Mouse (Mus musculus): ENCODE measurements around the gene D5Ertd579e.
A peak's percentile ranks its signal among the peaks of the same experiment; 100 is the strongest.

Gene D5Ertd579e

GRCm38 (mm10) chr5:36603031-36603430 is 92.8 kb downstream of the D5Ertd579e start:
- DNase-seq (ENCODE audit: low spot score), result peak; percentile 50

GRCm38 (mm10) chr5:36602028-36602427 is 93.8 kb downstream of the D5Ertd579e start:
- no peak for DNase-seq (ENCODE audit: low spot score)

GRCm38 (mm10) chr5:36601492-36601891 is 94.3 kb downstream of the D5Ertd579e start:
- DNase-seq (ENCODE audit: low spot score), result no peak

- no peak for DNase-seq (ENCODE audit: low spot score)
These were observed 96.9 kb downstream of the D5Ertd579e start for GRCm38 (mm10) chr5:36598883-36599282.

- peak; percentile 71 for DNase-seq (ENCODE audit: low spot score)
These were observed 98.2 kb downstream of the D5Ertd579e start for GRCm38 (mm10) chr5:36597653-36598052.

GRCm38 (mm10) chr5:36596225-36596624 is 99.6 kb downstream of the D5Ertd579e start:
- DNase-seq (ENCODE audit: low spot score), result no peak

- no peak for DNase-seq (ENCODE audit: low spot score)
These were observed 100.7 kb downstream of the D5Ertd579e start for GRCm38 (mm10) chr5:36595115-36595514.

GRCm38 (mm10) chr5:36594344-36594743 is 101.5 kb downstream of the D5Ertd579e start:
- no peak for DNase-seq (ENCODE audit: low spot score)

- no peak for DNase-seq (ENCODE audit: low spot score)
These were observed 102.6 kb downstream of the D5Ertd579e start, which contains the start of gene Tbc1d14 for GRCm38 (mm10) chr5:36593176-36593575. TSS of gene Tbc1d14 (minus strand) at chr5:36593276.

- no peak for DNase-seq (ENCODE audit: low spot score)
These were observed 105.3 kb downstream of the D5Ertd579e start for GRCm38 (mm10) chr5:36590499-36590920.

GRCm38 (mm10) chr5:36584299-36584698 is 111.5 kb downstream of the D5Ertd579e start:
- no peak for DNase-seq (ENCODE audit: low spot score)

- peak; percentile 99 for DNase-seq (ENCODE audit: low spot score)
These were observed 113.7 kb downstream of the D5Ertd579e start for GRCm38 (mm10) chr5:36581924-36582642.

GRCm38 (mm10) chr5:36581259-36581923 is 114.4 kb downstream of the D5Ertd579e start:
- no peak for DNase-seq (ENCODE audit: low spot score)

GRCm38 (mm10) chr5:36579967-36580366 is 115.9 kb downstream of the D5Ertd579e start:
- DNase-seq (ENCODE audit: low spot score), result no peak

- DNase-seq (ENCODE audit: low spot score), result no peak
These were observed 116.8 kb downstream of the D5Ertd579e start for GRCm38 (mm10) chr5:36578982-36579381.

- DNase-seq (ENCODE audit: low spot score), result no peak
These were observed 119.4 kb downstream of the D5Ertd579e start for GRCm38 (mm10) chr5:36576457-36576856.

- peak; percentile 83 for DNase-seq (ENCODE audit: low spot score)
These were observed 120.1 kb downstream of the D5Ertd579e start for GRCm38 (mm10) chr5:36575745-36576144.

GRCm38 (mm10) chr5:36575227-36575626 is 120.6 kb downstream of the D5Ertd579e start:
- DNase-seq (ENCODE audit: low spot score), result peak; percentile 88

- DNase-seq (ENCODE audit: low spot score), result peak; percentile 71
These were observed 121.5 kb downstream of the D5Ertd579e start for GRCm38 (mm10) chr5:36574147-36574870.

- no peak for DNase-seq (ENCODE audit: low spot score)
These were observed 122.5 kb downstream of the D5Ertd579e start for GRCm38 (mm10) chr5:36573354-36573753.

- no peak for DNase-seq (ENCODE audit: low spot score)
These were observed 124.5 kb downstream of the D5Ertd579e start for GRCm38 (mm10) chr5:36571371-36571770.

- DNase-seq (ENCODE audit: low spot score), result no peak
These were observed 125.1 kb downstream of the D5Ertd579e start for GRCm38 (mm10) chr5:36570546-36571245.

All from adipocyte (in vitro differentiated cells).